Mouse (Mus musculus) left cerebral cortex, adult 11 months (tissue): Measurements from ENCODE around the gene Hlf.

ENCODE experiments used
- DNase-seq: peaks from one replicate; pipeline ENCODE4 v3.0.0; 2022; ENCODE audit warnings: low spot score

Gene Hlf

GRCm38 (mm10) chr11:90370789-90371291 is 19.9 kb downstream of the Hlf start:
- DNase-seq = no peak

DNA sequence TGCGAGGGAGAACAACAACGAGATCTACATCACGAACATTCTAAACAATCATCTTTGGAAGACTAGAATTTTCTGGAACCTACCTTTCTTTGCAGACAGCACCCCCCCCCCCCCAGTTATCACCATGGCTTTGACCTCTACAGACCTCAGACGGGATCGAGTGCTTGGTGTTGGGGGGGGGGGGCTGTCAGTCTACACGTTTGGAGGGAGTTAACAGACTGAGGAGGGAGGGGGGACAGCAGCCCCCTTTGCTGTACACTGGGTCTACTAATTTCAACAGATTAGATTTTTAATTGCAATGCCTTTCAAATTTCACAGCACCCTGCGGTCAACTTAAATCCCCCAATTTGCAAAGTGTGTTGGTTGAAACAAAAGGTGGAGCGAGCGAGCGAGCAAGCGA is 20.3 kb downstream of the Hlf start:
- DNase-seq = no peak

DNA sequence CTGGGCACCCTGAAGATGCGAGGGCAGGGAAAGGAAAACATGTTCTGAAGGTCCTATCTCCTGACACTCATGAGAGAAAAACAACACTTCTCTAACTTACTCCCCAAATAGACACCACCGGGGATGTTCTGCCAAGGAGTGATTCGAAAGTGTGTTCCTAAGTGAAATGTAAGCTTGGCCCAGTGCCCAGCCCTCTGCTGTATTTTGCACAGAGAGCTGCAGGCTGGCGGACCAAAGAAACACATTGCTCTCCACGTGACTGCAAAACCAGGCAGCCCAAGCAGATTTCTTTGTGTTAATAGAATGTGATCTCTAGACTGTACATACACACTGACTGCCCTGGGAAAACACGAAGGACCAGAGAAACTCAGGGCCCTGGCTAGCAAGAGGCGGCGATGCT is 21.1 kb downstream of the Hlf start:
- DNase-seq = peak; percentile 93

- DNase-seq = no peak
These were observed 21.6 kb downstream of the Hlf start for GRCm38 (mm10) chr11:90369115-90369514.

GRCm38 (mm10) chr11:90367894-90368860 is 22.5 kb downstream of the Hlf start:
- DNase-seq = no peak

DNA sequence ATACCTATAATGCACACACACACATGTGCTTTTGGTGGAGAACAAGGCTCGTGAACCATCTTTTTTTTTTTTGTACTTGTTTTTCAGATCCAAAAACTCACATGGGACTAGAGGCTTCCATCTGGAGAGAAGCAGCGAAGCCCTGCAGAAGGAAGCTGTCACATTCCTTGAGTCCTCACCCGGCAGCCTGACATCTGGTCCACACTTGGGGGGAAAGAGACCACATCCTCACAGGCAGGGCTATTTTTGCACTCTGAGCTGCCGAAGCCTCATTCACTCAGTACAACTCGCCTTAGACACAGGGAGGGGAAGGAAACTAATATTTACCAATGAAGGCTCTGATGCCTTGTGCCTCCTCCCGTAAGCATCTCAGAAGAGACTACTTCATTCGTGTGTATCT is 25.8 kb downstream of the Hlf start:
- no peak for DNase-seq

DNA sequence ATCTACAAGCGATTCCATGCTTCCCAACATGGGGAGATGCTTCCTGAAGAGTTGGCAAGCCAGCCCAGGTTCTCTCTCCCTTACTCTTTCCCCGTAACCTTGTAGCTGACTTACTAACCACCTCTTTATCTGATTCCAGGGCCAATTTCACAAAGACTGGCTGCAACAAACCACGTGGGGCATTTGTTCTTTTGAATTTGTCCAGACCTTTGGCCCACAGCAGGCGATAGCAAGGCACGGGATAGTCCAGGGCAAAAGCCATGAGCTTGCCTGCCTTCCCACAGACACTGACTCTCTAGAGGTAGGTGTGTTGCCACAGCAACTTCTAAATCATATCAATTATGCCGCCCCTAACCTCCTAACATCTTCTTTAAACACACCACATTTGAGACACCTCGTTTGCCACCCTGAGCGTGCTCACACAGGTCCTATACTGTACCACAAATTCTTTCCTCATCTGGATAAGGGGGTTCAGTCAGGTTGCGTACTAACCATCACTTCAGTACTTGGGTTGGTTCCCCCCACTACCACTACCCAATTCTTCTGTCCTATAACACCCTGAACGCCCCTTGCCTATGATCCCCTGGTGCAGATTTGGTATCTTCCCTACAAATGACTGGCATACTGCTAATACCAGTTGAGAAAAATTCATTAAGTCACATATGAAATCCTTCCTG is 26.7 kb downstream of the Hlf start:
- no peak for DNase-seq

DNA sequence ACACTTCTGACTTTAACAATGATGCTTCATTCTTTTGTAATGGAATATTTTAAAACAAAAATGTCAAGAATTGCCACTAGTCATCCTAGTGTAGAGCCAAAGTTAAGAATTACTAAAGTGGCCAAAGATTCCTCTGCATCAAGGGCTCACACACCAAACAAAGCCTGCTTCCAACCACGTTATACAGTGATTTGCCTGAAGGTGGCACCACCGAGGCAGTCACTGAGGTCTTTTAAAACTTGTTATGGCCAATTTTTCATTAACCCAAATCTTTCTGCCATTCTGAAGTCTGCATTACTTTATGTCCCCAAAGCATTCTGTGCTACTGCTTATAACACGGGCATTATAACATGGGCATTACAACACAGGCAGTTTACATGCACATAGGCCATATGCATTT is 27.3 kb downstream of the Hlf start:
- no peak for DNase-seq

GRCm38 (mm10) chr11:90360536-90360935 is 30.2 kb downstream of the Hlf start:
- no peak for DNase-seq

- no peak for DNase-seq
These were observed 32.6 kb downstream of the Hlf start for GRCm38 (mm10) chr11:90358063-90358462.

DNA sequence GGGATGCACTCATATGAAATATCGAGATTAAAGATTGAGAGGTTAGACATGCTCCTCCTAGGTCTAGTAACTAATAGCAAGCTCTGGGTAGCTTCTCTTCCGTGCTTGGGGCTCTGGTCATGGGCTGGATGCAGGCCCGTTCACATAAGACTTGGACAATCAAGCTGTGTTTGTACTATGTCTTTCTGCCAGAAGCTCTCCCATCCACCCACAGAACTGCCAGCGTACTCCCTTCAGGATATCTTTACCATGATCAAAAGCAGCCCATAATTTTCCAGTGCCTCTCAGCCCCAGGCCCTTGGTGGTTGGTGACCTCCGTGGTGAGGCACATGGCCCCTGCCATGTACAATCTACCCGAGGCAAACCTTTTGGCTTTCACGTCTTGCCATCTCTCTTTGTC is 33.3 kb downstream of the Hlf start:
- DNase-seq = no peak

DNA sequence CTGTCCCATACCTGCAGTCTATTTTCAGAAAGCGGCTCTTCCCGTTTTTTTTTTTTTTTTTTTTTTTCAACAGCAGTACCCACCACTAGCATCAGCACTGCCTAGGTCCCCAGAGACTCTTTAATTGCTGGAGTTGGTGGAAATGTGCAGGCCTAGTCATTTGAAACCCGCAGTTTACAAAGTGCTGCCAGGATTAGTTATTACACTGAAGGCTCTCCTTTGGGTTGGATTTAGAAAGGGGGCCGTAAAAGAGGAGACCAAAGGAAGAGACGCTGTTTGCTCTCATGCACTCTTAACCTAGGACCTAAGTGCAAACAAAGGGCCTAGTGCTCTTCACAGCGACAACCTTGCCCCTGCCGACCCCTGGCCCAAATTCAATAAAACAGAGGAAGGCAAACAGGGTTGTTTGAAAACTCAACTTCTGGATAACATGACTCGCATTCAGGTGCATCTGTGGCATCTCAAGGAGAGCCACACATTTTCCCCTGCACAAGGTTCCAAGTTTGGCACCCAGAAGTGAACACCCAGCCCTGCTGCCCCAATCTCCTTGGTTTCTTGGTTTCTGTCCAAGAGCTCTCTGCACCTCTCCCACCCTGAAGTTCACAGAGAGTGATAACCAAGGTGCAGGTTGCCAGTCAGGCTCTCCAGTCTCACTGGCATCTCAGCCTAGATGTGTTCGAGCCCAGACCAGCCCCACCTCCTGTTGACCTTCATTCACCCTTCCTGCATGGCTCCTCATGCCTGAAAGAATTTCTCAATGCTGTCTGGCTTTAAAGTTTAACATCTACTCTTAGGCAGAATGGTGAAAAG is 34.0 kb downstream of the Hlf start:
- no peak for DNase-seq

DNA sequence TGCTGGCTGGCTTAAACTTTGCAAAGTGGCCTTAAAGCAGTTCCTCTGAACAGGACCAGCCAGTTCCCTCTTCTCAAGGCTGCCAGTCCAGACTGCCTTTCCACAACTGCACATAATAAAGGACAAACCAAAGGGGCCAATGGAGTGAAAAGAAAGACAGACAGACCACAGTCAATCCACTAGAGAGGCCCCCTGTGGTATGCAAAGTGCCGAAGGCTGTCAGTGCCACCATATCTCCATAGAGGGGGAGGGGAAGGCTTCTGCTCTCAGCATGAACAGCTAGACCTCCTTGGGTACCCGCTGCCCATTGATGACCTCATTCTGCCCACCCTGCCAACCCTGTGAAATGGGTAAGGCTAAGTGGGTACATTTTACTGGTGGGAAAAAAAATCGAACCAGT is 34.7 kb downstream of the Hlf start:
- no peak for DNase-seq

DNA sequence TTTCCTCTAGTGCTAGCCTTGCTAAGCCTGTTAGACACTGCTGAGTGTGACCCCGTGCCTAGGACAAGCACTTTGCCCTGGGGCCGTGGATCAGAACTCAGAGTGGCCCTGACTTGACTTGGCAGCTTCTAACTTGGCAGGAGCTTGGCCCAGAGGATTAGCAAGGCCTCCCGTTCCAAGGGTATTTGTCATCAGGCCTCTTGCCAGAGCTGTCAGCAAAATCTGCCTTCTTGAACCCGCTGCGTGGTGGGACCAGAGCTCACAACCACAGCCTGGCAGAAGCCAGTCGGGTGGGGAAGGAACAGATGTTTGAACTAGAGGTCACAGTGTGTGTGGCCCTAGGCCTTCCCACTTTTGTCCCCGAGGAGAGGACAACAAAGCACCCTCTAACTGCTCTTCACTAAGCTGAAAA is 35.4 kb downstream of the Hlf start:
- DNase-seq = no peak

- no peak for DNase-seq
These were observed 38.0 kb downstream of the Hlf start for GRCm38 (mm10) chr11:90352696-90353095.

- DNase-seq = no peak
These were observed 40.6 kb downstream of the Hlf start for GRCm38 (mm10) chr11:90350153-90350512.

DNA sequence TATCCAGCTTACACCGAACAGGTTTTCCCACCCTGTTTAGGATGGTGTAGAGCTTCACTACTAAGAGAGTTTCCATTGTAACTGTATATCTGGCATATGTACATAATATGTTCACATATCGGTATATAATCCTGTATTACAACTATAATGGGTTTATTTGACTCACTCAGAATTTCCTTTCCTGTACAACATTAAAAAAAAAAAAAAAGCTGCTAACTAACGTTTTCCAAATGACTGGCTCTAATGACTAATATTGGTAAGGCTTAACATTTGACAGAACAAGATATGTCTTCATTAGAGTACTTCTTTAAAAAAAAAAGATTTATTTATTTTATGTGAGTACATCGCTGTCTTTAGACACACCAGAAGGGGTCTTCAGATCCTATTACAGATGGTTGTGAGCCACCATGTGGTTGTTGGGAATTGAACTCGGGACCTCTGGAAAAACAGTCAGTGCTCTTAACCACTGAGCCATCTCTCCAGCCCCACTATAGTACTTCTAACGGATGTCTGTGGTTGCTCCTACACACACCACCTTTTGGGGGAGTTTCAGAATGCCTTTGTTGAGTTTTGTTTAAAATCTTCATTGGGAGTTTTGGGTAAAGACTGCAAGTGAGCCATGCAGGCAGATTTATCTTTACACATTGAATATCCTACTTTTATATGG is 41.1 kb downstream of the Hlf start:
- DNase-seq = no peak

- DNase-seq = no peak
These were observed 42.8 kb downstream of the Hlf start for GRCm38 (mm10) chr11:90347667-90348459.

DNA sequence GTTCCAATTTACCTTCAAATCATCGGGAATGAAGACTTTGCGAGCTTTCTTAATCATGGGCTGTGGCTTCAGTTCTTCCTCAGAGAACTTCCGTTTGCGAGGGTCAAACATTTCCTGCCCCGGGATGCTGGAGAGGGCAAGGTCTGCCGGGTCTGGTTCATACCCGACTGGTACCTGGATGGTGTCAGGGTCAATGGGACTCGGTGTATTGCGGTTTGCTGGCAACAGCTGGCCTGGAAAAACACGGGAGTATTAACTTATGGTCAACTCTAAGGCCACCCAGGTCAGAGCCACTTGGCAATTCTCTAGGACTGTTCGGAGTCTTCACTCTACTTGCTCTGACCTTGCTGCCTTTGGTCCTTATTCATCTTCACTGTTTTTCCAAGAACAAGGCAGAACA is 44.9 kb downstream of the Hlf start:
- DNase-seq = no peak

- DNase-seq = no peak
These were observed 47.8 kb downstream of the Hlf start for GRCm38 (mm10) chr11:90342858-90343257.

GRCm38 (mm10) chr11:90342267-90342666 is 48.4 kb downstream of the Hlf start:
- no peak for DNase-seq
